Mouse (Mus musculus): Measurements from ENCODE around the gene Psmd7. TPM values are rescaled to one million over a fixed set of nuclear protein-coding genes. Genes with fewer than 3 reads are reported as not detected.

The Psmd7 gene
- total RNA-seq, 4 experiments from 2014 or later, result 97.1 to 120 (median 109) TPM

Small RNAs within 50 kb of the gene (microRNA-seq; reads per million reads assigned to microRNA genes)
- 1,219 to 3,352 reads per million in 2 experiments for gene Mir140

Other genes with a start within 250 kb of the Psmd7 start
- gene Nqo1, start 185.3 kb downstream of the Psmd7 start, total RNA-seq (2022), result 1 to 10 TPM; 5.8 to 8.1 (median 6.9) TPM
- gene Nob1, start 163.4 kb downstream of the Psmd7 start, total RNA-seq (2022), result 10 to 100 TPM; 29.4 to 33.5 (median 32.5) TPM
- gene Wwp2, start 152.1 kb downstream of the Psmd7 start, total RNA-seq (2022), result 10 to 100 TPM; 37.7 to 62.9 (median 50.9) TPM

Data from adrenal gland, adult 8-10 months (tissue).